Mouse (Mus musculus): ENCODE results near the gene Znhit6. TPM values are rescaled to one million over a fixed set of nuclear protein-coding genes. Genes with fewer than 3 reads are reported as not detected.

Znhit6 gene
- polyA plus RNA-seq, 1 experiment, result 65.7 TPM

DNA sequence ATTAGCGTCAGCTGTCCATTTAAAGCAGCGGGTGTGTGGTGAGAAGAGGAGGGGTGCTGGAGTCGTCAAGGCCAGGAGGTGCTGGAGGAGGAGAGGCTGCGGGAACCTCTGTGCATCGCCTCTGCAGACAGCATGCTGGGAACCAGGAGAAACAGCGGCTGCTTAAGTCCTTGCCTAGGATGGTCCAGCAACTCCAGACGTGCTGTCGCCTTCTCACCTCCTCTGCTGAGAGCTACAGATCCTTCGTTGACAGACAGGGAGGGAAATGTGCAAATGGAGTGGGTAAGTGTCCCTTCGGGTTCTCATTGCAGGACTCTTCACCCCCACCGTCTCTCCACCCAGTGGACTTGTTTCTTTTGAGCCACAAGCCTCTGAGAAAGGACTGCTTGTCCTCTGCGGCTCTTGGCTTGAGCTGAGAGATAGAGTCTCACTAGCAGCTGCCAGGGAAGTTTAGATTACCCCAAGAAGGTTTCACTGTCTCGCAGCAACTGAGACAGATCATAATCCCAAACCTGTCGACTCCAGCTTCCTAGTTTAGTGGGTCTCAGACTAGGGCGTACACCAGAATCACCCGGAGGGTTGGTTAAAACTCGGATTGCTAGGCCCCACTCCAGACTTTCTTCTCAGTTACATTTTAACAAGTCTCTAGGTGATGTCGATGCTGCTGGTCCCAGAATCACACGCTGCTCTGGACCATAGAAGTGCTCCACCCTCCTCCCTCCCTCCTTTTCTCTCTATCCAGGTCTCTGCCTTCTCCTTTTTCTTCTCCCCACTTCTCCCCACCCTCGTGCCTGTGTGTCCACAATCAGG is 76.5 kb downstream of the Znhit6 start:
- H3K9ac ChIP-seq (ENCODE audit: low read depth, poor library complexity, severe bottlenecking), result peak overlapping the region; percentile 63
- peaks cover 4% of the 10 kb centered on the region; the same call in 1 of the 2 replicates for H3K36me3 ChIP-seq (ENCODE audit: control insufficient read depth, insufficient read depth, low read length, poor library complexity, severe bottlenecking)
- TF ChIP-seq CTCF (IDR thresholded peaks at IDR 0.05; ENCODE audit: low read depth, low read length) (no peak), EP300 (IDR thresholded peaks at IDR 0.05; ENCODE audit: insufficient read depth, low read depth, low read length) (no peak), POLR2A (IDR thresholded peaks at IDR 0.05; ENCODE audit: insufficient read depth, low read length) (no peak)
- no peak overlapping the region for H3K27ac ChIP-seq (ENCODE audit: insufficient read depth, low read length)
- no peaks in the 10 kb centered on the region for H3K27me3 ChIP-seq (ENCODE audit: control insufficient read depth, insufficient read depth, low read length, poor library complexity, severe bottlenecking)
- no peaks in the 10 kb centered on the region for H3K9me3 ChIP-seq (replicated peaks; ENCODE audit: control insufficient read depth, insufficient read depth, low read length, poor library complexity, severe bottlenecking)
- H3K4me1 ChIP-seq (ENCODE audit: control insufficient read depth, insufficient read depth, low read length), result peaks cover 3% of the 10 kb centered on the region
- peak overlapping the region; percentile 44 for H3K4me3 ChIP-seq (ENCODE audit: low read depth, low read length)

GRCm38 (mm10) chr3:145653191-145653940 is 77.4 kb downstream of the Znhit6 start:
- Histone ChIP-seq H3K9me3 (replicated peaks; ENCODE audit: control insufficient read depth, insufficient read depth, low read length, poor library complexity, severe bottlenecking) (no peaks in the 10 kb centered on the region), H3K4me3 (ENCODE audit: low read depth, low read length) (peak overlapping the region; percentile 44), H3K9ac (ENCODE audit: low read depth, poor library complexity, severe bottlenecking) (peak overlapping the region; percentile 63), H3K27ac (ENCODE audit: insufficient read depth, low read length) (no peak overlapping the region), H3K4me1 (ENCODE audit: control insufficient read depth, insufficient read depth, low read length) (peaks cover 3% of the 10 kb centered on the region), H3K27me3 (ENCODE audit: control insufficient read depth, insufficient read depth, low read length, poor library complexity, severe bottlenecking) (no peaks in the 10 kb centered on the region), H3K36me3 (ENCODE audit: control insufficient read depth, insufficient read depth, low read length, poor library complexity, severe bottlenecking) (no peaks in the 10 kb centered on the region; the same call in 1 of the 2 replicates)
- TF ChIP-seq EP300 (IDR thresholded peaks at IDR 0.05; ENCODE audit: insufficient read depth, low read depth, low read length) (no peak), POLR2A (IDR thresholded peaks at IDR 0.05; ENCODE audit: insufficient read depth, low read length) (no peak), CTCF (IDR thresholded peaks at IDR 0.05; ENCODE audit: low read depth, low read length) (no peak)

DNA sequence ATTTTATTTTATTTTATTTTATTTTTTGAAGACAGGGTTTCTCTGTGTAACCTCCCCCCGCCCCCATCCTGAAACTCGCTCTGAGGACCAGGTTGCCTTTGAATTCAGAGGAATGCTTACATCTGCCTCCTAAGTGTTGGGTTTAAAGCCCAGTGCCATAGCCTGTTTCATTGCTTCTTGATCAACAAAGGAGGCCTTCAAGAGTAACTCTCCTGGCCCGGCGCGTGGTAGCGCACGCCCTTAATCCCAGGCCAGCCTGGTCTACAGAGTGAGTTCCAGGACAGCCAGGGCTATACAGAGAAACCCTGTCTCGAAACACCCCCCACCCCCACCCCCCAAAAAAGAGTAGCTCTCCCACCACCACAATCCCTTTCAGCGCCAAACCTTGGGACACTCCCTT is 78.0 kb downstream of the Znhit6 start:
- no peak for TF ChIP-seq EP300 (IDR thresholded peaks at IDR 0.05; ENCODE audit: insufficient read depth, low read depth, low read length)
- Histone ChIP-seq H3K9me3 (replicated peaks; ENCODE audit: control insufficient read depth, insufficient read depth, low read length, poor library complexity, severe bottlenecking) (no peaks in the 10 kb centered on the region), H3K27ac (ENCODE audit: insufficient read depth, low read length) (no peak overlapping the region), H3K36me3 (ENCODE audit: control insufficient read depth, insufficient read depth, low read length, poor library complexity, severe bottlenecking) (no peaks in the 10 kb centered on the region), H3K27me3 (ENCODE audit: control insufficient read depth, insufficient read depth, low read length, poor library complexity, severe bottlenecking) (no peaks in the 10 kb centered on the region), H3K4me1 (ENCODE audit: control insufficient read depth, insufficient read depth, low read length) (peaks cover 3% of the 10 kb centered on the region), H3K4me3 (ENCODE audit: low read depth, low read length) (no peak overlapping the region), H3K9ac (ENCODE audit: low read depth, poor library complexity, severe bottlenecking) (no peak overlapping the region)

Other genes with a start within 250 kb of the Znhit6 start
- gene Ccn1, start 73.8 kb downstream of the Znhit6 start, polyA plus RNA-seq (2011; ENCODE audit: insufficient read depth, insufficient read length, low read depth, missing spikeins), result 204 and 217 TPM in 2 replicates
- gene Ddah1, start 182.5 kb downstream of the Znhit6 start, polyA plus RNA-seq (2011; ENCODE audit: insufficient read depth, insufficient read length, low read depth, missing spikeins), result 43.7 and 45.1 TPM in 2 replicates